Mouse (Mus musculus): ENCODE data around the gene Cox6a1. TPM values are rescaled to one million over a fixed set of nuclear protein-coding genes. Genes with fewer than 3 reads are reported as not detected.
A peak's percentile ranks its signal among the peaks of the same experiment; 100 is the strongest.

Cox6a1 gene
- polyA plus RNA-seq, 1 experiment, result 4,626 TPM

DNA sequence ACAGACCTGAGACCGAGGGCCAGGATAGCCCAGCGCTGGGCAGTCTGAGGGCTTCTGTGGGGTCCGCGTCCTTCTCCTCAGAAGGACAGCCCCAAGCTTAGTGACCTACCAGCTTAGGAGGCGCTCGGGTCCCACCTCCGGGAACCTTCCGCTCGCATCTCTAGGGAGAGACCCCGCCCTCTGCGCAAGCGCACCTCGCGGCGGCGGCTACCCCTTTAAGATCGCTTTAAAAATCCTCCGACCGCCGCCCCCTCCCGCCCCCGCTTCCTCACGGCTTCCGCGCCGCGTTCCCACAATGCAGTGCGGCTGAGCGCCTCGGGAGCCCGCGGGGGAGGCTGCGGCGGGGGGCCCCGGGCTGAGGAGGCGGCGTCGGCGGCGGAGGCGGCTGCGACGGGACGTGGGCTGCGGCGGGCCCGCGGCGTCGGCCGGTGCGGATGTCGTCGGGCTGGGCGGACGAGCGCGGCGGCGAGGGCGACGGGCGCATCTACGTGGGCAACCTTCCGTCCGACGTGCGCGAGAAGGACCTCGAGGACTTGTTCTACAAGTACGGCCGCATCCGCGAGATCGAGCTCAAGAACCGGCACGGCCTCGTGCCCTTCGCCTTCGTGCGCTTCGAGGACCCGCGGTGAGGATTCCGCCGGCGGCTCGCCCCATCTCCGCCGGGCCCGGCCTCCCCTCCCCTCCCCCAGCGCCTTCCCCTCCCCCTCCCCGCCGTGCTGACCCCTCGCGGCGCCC lies 21.7 kb downstream of the Cox6a1 start, which contains the start of gene Srsf9:
Srsf9 (plus strand) TSS at position 303 of the 735 bp plus-strand sequence.
- Histone ChIP-seq H3K4me3 (ENCODE audit: insufficient read depth, low read depth, low read length) (peak within 1 kb of the TSS; percentile 96), H3K27ac (ENCODE audit: insufficient read depth, low read depth, low read length) (peak within 1 kb of the TSS; percentile 90), H3K36me3 (ENCODE audit: control insufficient read depth, insufficient read depth, low read length) (no peaks in the 10 kb centered on the region), H3K27me3 (replicated peaks; ENCODE audit: control insufficient read depth, insufficient read depth, low read length) (no peaks in the 10 kb centered on the region), H3K4me1 (ENCODE audit: control insufficient read depth, insufficient read depth, low read length) (peaks cover 9% of the 10 kb centered on the region; the same call in 1 of the 2 replicates)
- peak; percentile 64 for TF ChIP-seq POLR2A (IDR thresholded peaks at IDR 0.05; ENCODE audit: low read depth, low read length)
- TF ChIP-seq CTCF (conservative IDR thresholded peaks at IDR 0.05; ENCODE audit: insufficient read depth, insufficient read length, low read depth, low read length), result no peak
- WGBS, result under 1% methylated on average over 93 of the region's 97 CpGs
- DNase-seq, result peak; percentile 98

DNA sequence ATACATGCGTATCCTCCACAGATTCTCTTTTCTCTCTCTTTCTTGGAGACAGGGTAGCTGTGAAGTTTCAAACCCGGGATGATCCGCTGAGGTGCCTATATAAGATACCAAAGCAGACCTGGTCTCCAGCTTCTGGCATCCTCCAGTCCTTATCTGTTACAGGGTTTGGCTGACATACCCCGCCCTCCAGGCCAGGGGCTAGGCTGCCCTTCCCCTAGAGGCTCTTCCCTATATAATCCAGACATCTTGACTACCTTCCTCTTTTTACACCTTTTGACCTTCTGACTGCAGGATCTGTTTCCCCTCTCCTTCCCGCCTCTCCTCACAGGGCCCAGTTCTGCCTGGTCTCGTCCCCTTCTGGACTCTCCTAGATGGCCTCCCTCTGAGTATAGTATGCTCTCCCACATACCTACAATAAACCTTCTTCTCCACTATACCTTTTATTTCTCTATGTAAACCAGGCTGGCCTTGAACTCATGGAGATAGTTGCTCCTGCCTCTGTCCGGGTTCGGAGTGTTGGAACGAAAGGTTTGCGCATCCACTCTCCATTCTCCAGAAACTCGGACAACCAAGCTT lies 22.4 kb downstream of the Cox6a1 start:
- no peak for TF ChIP-seq POLR2A (IDR thresholded peaks at IDR 0.05; ENCODE audit: low read depth, low read length)
- no peak for TF ChIP-seq CTCF (conservative IDR thresholded peaks at IDR 0.05; ENCODE audit: insufficient read depth, insufficient read length, low read depth, low read length)
- H3K36me3 ChIP-seq (ENCODE audit: control insufficient read depth, insufficient read depth, low read length), result no peaks in the 10 kb centered on the region
- peak; percentile 10 for DNase-seq
- H3K27ac ChIP-seq (ENCODE audit: insufficient read depth, low read depth, low read length), result peak overlapping the region; percentile 88
- H3K27me3 ChIP-seq (replicated peaks; ENCODE audit: control insufficient read depth, insufficient read depth, low read length), result no peaks in the 10 kb centered on the region
- H3K4me1 ChIP-seq (ENCODE audit: control insufficient read depth, insufficient read depth, low read length), result peaks cover 9% of the 10 kb centered on the region; the same call in 1 of the 2 replicates
- peak overlapping the region; percentile 96 for H3K4me3 ChIP-seq (ENCODE audit: insufficient read depth, low read depth, low read length)
- 22% methylated on average over 11 of the region's 11 CpGs for WGBS

DNA sequence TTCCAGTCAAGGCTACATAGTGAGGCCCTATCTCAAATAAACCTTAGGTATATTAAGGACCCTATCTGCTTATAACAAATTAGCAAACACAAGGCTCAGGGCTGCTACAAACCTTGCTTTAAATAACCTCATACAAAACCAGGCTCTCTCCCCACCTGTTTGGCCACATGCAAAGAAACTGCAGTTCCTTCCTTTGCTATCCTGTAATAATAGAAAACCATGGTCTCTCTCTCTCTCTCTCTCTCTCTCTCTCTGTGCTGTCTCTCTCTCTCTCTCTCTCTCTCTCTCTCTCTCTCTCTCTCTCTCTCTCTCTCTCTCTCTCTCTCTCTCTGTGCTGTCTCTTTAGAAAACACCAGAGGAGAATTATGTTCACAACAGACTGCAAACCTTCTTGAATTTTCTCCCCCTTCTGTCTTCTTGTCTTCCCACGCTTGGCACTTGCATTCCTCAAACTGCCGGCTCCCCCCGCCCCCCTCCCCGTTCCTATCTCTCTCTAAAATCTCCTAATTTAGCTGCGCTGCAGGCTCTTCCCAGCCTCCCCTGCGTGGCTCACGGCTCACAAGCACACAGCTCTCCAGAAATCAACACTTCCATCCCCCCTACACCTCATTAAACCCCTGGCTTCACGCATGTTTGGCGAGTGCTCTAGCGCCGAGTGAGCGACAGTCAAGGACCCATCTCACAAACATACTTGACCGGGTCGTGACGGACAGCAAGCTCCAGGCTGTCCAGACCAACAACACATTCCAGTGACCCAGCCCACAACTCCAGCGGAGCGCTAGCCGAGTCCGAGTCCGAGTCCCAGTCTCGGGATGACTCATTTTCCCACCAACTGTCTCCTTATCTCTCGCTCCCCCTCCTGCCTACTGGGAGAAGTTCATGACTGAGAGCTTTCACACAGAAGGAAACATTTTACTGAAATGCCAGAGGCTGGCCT lies 29.5 kb downstream of the Cox6a1 start:
- H3K27ac ChIP-seq (ENCODE audit: insufficient read depth, low read depth, low read length), result peak overlapping the region; percentile 36; the same call in 1 of the 2 replicates
- H3K27me3 ChIP-seq (replicated peaks; ENCODE audit: control insufficient read depth, insufficient read depth, low read length), result no peaks in the 10 kb centered on the region
- H3K36me3 ChIP-seq (ENCODE audit: control insufficient read depth, insufficient read depth, low read length), result no peaks in the 10 kb centered on the region
- H3K4me3 ChIP-seq (ENCODE audit: insufficient read depth, low read depth, low read length), result peak overlapping the region; percentile 40; the same call in 1 of the 2 replicates
- TF ChIP-seq CTCF (conservative IDR thresholded peaks at IDR 0.05; ENCODE audit: insufficient read depth, insufficient read length, low read depth, low read length), result peak; percentile 41; the same call in 1 of the 2 replicates
- no peak for TF ChIP-seq POLR2A (IDR thresholded peaks at IDR 0.05; ENCODE audit: low read depth, low read length)
- whole genome bisulfite sequencing, result 2% methylated on average over 22 of the region's 22 CpGs
- H3K4me1 ChIP-seq (ENCODE audit: control insufficient read depth, insufficient read depth, low read length), result 0 out of 2 replicates have a peak, but pooled peaks cover 2% of the 10 kb centered on the region
- DNase-seq, result peak; percentile 72

DNA sequence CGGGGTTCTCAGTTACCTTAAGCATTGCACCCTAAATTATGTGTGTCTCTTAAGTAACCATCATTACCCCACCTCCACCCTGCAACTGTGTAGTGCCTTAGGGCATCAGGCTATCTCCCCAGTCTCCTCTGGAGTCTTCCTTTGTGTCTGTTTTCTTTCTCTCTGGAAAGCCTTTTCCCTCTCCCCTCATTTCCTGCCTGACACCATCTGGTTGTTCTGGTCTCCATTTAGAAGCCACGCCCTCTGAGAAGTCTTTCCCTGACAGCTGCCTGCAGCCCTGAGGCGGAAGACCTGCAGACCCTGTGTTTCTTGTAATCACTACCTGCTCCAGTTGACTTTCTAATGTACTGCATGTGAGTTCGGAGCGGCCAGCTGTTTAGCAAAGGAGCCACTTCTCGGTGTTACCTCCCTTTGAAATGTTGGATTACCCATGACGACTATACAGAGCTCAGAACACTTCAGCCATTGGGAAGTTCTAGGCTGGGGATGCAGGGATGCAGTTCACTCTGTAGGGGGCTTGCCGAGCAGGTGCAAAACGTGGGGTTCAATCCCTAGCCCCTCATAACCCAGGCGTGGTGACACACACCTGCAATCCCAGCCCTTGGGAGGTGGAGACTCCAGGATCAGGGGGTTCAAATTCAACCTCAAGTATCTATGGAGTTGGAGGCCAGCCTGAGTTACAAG lies 31.0 kb downstream of the Cox6a1 start:
- Histone ChIP-seq H3K27ac (ENCODE audit: insufficient read depth, low read depth, low read length) (no peak overlapping the region), H3K27me3 (replicated peaks; ENCODE audit: control insufficient read depth, insufficient read depth, low read length) (no peaks in the 10 kb centered on the region), H3K36me3 (ENCODE audit: control insufficient read depth, insufficient read depth, low read length) (no peaks in the 10 kb centered on the region), H3K4me3 (ENCODE audit: insufficient read depth, low read depth, low read length) (no peak overlapping the region), H3K4me1 (ENCODE audit: control insufficient read depth, insufficient read depth, low read length) (0 out of 2 replicates have a peak, but pooled peaks cover 2% of the 10 kb centered on the region)
- no peak for DNase-seq
- 37% methylated on average over 10 of the region's 10 CpGs for WGBS
- no peak for TF ChIP-seq POLR2A (IDR thresholded peaks at IDR 0.05; ENCODE audit: low read depth, low read length)
- TF ChIP-seq CTCF (conservative IDR thresholded peaks at IDR 0.05; ENCODE audit: insufficient read depth, insufficient read length, low read depth, low read length), result no peak

DNA sequence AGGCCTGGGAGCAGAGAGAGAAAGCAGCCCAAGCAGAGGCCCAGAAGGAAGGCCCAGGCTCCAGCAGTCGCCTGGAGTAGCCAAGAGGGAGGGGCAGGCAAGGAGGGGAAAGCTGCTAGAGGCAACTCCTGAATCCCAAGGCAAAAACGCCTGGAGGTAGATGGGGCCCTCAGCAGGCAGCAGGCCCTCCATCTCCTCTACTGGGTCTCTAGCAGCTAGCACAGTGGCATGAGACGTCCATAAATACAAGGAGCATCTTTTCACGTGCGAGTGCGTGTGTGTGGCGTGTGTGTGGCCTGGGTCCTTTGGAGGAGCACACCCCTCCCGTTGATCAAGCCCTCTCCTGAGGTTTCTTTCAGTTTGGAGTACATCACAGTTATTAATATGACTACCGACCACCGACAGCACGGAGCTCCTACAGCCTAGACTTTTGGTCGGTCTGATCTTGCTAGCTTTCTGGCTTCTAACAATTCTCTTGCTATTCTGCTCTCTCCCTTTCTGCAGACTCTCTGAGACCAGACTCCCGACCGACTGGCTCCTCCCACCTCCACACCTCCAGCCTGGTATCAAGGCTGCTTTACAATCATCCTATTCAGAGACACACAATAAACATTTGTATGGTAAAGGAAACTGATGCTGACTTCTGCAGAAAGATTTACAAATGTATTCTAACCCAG lies 31.7 kb downstream of the Cox6a1 start:
- Histone ChIP-seq H3K4me3 (ENCODE audit: insufficient read depth, low read depth, low read length) (no peak overlapping the region), H3K4me1 (ENCODE audit: control insufficient read depth, insufficient read depth, low read length) (0 out of 2 replicates have a peak, but pooled peaks cover 2% of the 10 kb centered on the region), H3K36me3 (ENCODE audit: control insufficient read depth, insufficient read depth, low read length) (no peaks in the 10 kb centered on the region), H3K27ac (ENCODE audit: insufficient read depth, low read depth, low read length) (no peak overlapping the region), H3K27me3 (replicated peaks; ENCODE audit: control insufficient read depth, insufficient read depth, low read length) (no peaks in the 10 kb centered on the region)
- no peak for TF ChIP-seq POLR2A (IDR thresholded peaks at IDR 0.05; ENCODE audit: low read depth, low read length)
- no peak for TF ChIP-seq CTCF (conservative IDR thresholded peaks at IDR 0.05; ENCODE audit: insufficient read depth, insufficient read length, low read depth, low read length)
- WGBS, result 42% methylated on average over 14 of the region's 14 CpGs
- no peak for DNase-seq

DNA sequence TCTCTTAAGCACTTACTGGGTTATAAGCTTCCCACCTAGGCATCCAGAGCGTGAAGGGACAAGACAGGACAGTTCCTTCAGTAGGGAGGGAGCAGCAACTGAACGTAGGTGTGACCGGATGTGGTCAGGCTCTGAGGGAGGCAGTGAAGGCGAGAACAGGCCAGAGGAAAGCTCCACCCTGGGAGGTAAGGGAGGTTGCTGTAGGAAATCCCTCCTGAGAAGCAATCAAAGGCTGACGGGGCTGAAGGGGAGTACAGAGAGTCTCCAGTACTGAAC lies 35.2 kb downstream of the Cox6a1 start:
- WGBS, result 75% methylated on average over 5 of the region's 5 CpGs

More for the DNA sequence above, 35.2 kb downstream of the Cox6a1 start:
- Histone ChIP-seq H3K27me3 (replicated peaks; ENCODE audit: control insufficient read depth, insufficient read depth, low read length) (no peaks in the 10 kb centered on the region), H3K36me3 (ENCODE audit: control insufficient read depth, insufficient read depth, low read length) (no peaks in the 10 kb centered on the region), H3K27ac (ENCODE audit: insufficient read depth, low read depth, low read length) (no peak overlapping the region), H3K4me3 (ENCODE audit: insufficient read depth, low read depth, low read length) (no peak overlapping the region), H3K4me1 (ENCODE audit: control insufficient read depth, insufficient read depth, low read length) (no peaks in the 10 kb centered on the region)
- TF ChIP-seq CTCF (conservative IDR thresholded peaks at IDR 0.05; ENCODE audit: insufficient read depth, insufficient read length, low read depth, low read length) (no peak), POLR2A (IDR thresholded peaks at IDR 0.05; ENCODE audit: low read depth, low read length) (no peak)
- DNase-seq, result no peak
